Mouse (Mus musculus): Measurements from ENCODE around the gene Dscaml1.
"Not testable (repeated sequence)": the region's sequence is repeated elsewhere in the genome, so short reads cannot be mapped to it uniquely, and the experiment has no call there.

Gene Dscaml1

DNA sequence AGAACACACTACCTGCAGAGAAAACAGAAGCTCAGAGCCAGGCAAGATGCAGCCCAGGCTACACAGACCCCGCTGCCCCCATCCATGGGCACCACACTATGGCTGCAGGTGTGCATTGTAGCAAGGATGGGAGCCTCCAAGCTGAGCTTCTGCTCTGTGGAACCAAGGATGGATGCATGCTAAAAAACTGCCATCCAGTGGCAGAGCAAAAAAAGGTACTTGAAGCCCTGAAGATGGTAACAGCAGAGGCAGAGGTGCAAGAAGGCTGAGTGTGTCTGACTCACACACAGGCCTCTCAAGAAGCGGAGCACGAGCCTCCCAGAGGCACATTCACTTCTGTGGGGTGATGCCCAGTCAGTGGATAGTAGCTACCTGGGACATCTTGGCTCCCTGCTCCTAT lies 276.8 kb downstream of the Dscaml1 start:
- DNase-seq: no peak

DNA sequence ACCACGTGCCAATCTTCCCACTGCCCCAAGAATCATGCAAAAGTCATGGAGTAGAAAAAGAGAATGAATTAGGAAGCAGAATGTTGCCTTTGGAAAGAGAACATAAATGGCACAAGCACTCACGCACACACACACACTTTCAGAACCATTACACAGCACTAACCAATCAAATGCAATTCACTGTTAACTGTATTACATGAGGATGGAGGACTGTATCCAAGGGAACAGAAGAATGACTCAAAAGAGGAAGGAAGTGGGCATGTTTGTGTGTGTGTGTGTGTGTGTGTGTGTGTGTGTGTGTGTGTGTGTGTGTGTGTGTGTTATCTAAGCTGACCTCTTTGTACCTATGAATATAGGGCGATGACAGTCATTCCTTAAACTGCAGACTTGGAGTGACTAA lies 278.0 kb downstream of the Dscaml1 start:
- DNase-seq: no peak

DNA sequence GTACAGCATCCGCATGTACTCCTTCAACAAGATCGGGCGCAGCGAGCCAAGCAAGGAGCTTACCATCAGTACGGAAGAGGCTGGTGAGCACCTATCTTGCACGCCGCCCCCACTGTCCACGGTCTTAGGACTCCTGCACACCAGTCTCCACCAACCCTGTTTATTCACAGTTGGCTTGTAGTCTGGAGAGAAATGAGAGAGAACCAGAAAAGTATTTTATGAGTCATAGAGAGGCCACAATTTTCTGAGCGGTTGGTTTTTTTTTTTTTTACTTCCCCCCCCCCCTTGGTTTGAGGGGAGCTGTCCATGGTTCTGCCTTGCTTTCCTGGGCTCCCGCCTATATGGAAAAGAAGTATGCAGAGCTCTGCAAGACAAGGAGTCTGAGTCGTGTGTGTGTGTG lies 283.9 kb downstream of the Dscaml1 start:
- DNase-seq: no peak

DNA sequence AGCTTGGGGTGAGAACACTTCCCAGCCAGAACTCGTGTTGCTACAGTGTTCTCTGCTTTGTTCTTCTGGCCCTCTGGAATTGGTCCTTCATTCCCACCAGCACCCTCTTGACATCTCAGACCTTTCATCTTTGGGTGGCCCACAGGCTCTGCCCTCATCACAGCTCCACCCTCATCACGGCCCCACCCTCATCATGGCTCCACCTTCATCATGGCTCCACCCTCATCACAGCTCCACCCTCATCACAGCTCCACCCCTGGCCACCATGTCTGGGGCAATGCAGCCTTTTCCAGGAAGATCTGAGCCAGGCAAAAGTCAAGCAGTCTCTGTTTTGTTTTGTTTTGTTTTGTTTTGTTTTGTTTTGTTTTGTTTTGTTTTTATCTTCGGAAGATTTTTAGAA lies 289.0 kb downstream of the Dscaml1 start:
- DNase-seq: no peak

DNA sequence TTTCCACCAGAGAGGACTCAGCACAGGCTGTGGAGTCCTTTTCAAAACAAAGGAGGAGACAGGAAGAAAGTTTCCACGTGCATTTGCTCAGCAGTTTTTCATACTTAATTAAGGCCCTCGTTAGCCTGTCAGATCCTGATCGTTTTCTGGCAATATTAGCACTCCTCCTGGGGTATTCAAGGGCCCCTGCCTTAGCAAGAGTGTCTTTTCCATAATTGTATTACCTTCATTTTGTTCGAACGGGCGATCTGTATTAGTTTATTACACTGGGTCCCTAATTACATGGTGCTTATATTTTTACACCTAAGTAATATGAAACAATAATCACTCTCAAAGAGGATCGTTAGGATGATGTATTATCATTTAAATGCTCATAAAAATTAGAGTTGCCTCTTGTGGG lies 293.6 kb downstream of the Dscaml1 start:
- DNase-seq: no peak

DNA sequence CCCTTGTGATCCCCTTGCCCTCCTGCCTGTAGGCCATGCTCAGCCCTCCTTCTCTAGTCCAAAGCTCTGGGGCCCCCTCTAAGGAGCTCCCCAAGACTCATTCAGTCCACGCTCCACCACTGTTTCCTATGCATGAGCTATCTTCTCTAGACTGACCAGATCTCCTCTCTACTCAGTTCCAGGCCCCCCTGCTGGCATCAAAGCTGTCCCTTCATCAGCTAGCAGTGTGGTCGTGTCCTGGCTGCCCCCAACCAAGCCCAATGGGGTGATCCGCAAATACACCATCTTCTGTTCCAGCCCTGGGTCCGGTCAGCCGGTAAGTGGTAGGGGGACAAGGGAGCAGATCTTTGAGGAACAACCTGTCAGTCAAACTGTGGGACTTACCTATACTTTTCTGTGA lies 305.4 kb downstream of the Dscaml1 start:
- no peak for DNase-seq

DNA sequence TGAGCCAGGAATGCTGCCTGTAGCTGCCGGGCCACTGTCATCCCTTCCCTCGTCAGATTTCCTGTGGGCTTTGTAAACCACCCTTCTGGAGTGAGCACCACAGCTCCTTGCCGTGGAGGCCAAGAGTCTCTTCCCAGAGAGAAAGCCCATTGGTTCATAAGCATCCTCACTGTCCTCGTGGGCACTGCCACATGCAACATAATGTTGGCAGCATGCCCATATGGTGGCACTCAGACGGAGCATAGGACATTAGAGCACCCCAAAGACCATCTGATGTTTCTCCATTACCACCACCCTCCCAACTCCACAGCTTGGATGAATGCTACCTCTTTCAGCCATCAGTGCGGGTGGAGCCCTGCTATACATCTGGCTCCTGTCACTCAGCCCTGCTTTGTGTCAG lies 306.8 kb downstream of the Dscaml1 start:
- no peak for DNase-seq

DNA sequence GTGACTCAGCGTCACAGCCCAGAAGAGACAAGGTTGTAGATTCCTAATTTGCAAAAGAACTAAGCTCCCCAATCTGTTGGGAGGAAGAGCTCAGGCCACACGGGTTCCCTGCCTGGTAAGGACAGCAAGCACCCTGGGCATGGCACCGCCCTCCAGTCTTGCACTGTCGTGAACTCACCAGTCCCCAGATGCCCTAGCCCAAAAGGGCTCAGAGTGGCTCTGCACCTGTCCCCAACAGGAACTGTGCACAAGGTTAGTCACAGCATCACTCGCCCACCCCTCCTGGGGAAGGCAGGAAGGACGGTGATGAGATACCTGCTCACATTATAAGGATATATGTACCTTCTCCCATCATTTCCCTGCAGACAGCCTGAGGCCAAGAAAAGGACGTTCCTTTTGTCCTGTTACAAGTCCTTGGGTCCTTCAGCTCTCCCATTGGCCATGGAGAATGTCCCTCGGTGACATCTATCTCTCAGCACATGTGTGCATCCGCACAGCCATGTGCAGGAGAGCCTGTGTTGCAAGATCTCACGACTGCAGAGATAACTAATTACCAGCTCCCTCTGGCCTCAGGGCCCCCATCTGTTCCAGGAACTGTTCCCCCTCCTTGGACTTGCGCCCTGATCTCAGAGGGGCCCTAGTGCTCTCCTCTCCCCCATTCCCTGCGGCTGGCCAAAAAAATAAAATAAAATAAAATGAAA lies 312.7 kb downstream of the Dscaml1 start:
- DNase-seq: no peak

DNA sequence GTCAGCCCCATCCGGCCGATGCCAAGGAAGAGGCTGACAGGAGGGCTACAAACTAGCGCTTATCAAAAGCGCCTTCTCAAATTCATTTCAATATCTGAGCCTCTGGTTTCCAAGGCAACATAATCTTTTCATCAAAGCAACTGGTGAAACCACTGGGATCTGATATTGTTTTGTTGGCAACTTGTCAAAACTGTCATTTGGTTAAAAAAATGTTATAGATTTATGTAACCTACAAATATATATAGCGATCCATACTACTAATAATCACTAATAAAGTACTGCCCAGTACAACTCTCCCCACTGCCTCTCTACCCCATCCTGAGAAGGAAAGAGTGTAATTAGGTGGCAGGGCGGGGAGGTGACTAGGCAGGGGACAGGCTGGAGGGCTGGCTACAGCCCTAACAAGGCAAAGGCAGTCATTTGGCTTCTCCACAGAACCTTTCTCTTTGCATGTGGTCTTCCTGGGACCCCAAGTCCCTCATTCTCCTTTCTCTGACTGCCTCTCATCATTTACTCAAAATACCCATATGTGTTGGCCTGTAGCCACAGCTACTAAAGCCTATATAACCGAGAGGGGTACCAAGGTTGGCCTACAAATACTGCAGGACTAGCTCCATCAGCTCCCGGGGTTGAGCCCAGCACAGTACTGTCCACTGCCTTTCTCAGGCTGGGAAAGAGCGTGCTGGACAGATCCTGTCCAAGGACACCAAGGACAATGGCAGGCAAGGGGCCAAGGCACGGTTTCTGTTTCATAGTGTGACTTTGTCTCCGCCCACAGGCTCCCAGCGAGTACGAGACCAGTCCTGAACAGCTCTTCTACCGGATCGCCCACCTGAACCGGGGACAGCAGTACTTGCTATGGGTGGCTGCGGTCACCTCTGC lies 313.5 kb downstream of the Dscaml1 start:
- DNase-seq: peak; percentile 54

DNA sequence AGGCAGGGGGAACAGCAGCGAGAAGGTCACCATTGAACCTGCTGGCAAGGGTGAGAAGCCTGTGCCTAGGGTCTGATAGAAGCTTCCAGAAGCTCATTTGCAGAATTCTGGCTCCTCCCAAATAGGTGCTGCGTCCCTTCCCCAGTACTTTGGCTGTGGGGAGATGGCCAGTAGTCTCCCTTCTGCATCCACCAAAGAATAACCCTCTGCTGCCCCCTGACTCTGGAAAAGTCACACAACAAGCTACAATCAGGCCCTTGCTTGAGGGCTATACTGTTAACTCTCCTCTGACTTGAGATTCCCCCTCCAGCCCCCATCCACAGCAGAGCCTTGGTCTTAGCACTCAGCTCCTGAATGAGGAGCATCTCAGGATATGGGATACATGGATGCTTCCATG lies 314.2 kb downstream of the Dscaml1 start:
- peak; percentile 6 for DNase-seq

DNA sequence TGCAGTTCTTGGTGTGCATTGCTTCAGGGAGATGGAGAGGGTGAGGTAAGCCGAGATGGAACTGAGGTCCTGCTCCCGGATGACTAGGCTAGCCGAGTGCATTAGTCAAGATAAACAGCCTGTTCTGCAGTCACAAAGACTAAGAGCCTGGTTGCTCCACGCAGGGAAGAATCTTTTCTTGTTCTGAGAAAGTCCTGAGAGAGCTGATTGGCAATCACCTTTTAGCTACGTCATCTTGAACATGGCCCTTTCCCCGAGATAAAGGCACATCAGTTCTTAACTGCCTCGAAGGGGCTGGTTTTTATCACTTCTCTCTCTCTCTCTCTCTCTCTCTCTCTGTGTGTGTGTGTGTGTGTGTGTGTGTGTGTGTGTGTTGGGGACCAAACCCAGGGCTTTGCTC lies 319.0 kb downstream of the Dscaml1 start:
- no peak for DNase-seq

DNA sequence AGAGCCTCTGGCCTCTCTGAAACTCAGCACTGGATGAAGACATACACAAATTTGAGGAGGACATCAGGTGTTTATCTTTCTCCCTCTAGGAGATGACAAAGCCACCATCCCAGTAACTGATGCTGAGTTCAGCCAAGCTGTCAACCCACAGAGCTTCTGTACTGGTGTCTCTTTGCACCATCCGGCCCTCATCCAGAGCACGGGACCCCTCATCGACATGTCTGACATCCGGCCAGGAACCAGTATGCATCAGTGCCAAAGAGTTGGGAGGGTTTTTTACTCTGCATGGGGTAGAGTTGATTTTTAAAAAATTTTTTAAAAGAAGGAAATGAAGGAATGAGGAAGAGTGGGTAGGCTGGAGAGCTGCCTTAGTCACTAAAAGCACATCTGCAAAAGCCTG lies 323.5 kb downstream of the Dscaml1 start:
- no peak for DNase-seq

DNA sequence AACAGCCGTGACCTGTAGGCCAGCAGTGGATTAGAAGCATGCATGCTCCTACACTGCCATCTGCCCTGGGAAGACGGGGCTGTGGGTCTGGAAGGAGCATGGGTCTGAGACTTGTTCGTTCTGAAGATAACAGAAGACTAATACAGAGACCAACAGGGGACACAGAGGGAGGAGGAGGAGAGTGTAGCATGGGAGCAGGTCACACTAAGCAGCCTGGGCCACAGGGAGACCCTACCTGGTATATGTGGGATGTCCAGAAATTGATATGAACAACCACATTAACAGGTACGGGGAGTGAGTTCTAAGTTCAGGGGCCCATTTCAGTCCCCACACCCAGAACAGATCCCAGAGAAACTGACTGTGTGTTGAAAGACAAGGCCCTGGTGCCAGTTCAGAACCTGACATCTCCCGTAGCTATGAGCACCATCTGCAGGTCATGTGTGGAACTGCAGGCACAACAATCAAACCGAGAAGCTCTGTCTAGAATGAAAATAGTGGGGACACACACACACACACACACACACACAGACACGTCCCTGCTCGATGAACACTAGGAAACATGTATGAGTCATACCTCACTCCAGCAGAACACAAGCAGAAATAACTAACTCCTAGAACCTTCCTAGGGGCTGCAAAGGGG lies 328.1 kb downstream of the Dscaml1 start:
- peak; percentile 61 for DNase-seq

DNA sequence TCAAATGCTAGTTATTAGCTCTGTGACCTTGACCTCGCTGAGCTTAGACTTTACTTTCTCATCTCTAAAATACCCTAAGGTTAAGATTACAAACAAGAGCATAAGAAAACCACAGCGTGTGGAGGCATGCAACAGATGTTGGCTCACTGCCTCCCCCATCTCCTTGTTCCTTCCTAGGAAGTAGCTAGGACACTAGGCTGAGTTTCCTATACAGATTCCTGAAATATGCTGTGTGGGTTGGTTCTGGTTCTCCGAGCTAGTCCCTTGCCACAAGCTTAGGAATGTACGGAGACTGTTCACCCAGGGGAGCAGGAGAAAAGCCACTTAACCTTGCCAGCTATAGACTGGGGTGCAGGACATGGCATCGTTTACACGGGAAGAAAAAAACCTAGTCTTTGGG lies 339.8 kb downstream of the Dscaml1 start:
- peak; percentile 19 for DNase-seq

DNA sequence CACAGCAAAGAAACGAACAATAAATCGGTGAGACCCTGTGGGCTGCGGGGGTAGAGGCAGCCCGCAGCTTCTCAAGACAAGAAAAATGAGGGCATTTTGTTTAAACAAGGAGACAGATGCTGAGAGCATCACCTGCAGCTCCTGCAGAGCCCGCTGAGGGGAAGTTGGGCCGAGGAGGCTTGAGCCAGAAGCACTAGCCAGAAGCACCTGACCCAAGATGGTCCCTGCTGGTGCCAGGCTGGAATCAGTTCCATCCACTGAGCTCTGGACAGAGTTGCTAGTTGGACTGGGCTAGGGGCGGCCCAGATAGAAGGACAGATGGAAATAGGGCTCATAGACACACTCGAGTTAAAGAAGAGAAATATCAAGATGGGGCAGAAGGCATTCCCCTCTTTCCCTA lies 340.7 kb downstream of the Dscaml1 start:
- DNase-seq: no peak

DNA sequence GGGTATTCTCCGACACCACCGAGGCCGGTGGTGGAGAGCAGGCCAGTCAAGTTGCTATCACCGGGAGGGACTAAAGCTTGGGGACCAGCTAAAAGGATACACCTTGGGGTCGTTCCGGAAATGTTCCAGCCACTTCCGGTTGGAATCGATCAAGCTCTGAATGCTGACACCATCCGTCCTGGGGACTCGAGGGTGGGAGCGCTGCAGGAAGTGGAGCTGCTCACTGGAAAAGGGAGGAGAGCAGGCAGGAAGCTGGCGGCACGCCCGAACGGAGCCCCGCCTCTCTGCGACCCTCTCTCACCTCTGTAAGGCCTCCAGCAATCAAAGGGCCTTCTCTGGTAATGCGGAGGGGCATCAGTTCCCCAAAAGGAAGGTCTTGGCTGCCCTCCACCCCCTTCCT lies 342.0 kb downstream of the Dscaml1 start:
- DNase-seq: no peak

DNA sequence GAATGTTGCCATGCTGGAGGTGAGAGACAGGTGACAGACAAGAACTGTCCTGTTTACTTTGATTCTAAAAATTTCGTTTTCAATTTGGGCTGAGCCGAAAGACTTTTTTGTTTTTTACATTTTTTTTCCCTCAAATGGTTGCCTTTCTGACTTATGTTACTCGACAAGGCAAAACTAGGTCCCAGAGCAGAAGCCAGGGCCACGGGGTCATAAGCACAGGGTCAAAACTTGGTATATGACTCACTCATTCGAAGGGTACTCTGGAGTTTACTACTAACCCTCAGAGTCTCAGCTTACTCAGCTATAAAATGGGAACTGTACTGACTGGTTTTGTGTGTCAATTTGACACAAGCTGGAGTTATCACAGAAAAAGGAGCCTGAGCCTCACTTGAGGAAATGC lies 343.2 kb downstream of the Dscaml1 start:
- DNase-seq: no peak

DNA sequence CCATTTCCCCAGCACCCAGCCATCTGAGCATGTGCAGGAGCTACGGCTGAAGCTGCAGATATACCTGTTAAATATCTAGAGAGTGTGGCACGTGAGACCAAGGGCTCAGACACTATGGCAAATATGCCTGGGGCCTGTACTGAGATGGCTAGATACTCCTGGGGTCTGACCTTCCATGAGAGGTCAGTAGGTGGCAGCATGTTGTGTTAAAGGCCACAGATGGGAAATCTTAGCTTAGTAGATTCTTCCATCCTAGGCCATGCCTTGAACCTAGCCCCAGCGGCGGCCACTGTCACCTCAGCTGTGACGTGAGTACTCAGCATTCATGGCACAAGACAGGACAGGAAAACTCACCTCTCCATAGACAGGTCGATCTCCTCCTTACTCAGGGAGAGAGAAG lies 347.7 kb downstream of the Dscaml1 start:
- no peak for DNase-seq

DNA sequence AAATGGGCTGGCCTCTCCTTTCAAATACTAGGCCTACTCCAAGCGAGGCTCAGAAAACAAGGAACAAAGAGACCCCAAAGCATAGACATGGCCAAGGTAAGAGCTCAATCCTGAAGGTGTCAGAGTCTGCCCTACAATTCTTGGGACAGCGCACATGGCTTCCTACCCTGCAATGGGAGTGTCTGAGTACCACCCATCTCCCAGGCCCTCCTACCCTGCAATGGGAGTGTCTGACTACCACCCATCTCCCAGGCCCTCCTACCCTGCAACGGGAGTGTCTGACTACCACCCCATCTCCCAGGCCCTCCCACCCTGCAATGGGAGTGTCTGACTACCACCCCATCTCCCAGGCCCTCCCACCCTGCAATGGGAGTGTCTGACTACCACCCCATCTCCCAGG lies 349.7 kb downstream of the Dscaml1 start:
- DNase-seq: not testable (repeated sequence)

DNA sequence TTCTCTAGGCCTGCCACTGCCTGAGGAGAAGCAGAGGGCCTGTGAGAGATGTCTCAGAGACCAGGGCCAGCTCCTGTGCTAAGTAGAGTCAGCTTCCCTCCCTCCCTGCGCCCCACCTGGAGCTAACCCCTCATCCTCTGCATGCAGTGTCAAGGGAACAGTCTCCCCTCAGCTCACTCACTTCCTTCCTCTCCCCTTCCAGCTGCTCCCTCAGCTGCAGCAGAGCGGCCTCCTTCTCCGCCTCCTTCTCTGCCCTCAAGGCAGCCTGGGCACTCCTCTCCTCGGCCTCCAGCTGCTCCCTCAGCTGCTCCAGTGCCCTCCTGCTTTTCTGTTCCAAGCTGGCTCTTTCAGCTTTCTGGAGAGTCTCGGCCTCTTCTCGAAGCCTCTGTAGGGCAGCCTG lies 352.8 kb downstream of the Dscaml1 start:
- no peak for DNase-seq

DNA sequence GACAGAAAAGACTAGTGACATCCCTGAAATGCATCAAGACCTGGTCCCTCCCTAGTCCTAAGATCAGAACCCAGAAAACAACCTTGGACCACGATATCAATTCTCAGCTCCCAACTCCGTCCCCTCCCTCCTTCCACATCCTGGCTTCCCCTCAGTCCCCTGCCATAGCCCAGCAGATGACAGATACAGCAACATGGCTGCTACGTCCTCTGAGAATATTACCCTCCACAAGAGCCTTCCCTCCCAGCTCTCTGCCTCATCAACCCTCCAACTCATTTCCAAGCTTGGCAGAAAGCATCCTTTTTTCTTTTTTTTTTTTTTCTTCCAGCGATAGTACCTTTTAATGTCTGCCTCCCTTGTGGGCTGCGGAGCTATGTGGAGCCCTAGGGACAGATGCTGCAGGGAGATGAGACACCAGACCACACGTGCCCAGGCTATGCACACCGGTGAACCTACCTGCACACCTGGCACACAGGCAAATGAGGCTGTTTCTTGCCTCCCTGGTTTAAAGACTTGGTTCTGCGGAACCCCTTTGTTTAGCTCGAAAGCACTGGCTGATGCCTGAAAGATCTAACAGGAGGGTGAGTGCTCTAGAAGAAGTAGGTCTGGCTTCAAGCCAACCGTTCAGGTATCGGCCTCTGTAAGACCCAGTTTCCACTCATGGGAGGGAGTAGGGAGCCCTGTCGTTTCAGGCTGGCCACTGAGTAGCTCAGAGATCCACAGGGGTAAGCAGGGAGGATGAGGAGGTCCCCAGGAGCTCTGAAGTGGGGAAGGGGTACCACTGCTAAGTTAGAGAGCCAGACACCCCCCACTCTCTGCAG lies 357.0 kb downstream of the Dscaml1 start:
- no peak for DNase-seq

DNA sequence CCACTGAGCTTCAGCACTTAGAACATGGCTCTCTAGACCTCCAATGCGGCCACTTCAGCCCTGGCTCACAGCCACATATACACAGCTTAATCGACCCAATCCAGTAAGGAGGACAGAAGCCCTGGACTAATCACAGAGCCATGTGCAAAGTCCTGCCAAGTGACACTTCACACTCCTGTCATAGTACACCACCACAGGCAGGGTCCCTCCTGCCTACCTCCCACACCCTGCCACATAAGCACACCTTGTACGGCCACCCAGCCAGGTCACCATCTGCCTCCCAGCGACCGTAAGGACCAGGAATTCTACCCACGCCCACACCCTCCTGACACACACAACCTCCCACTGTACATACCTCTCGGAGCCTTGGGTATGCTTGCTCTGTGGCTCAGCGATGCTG lies 360.6 kb downstream of the Dscaml1 start:
- DNase-seq: no peak

DNA sequence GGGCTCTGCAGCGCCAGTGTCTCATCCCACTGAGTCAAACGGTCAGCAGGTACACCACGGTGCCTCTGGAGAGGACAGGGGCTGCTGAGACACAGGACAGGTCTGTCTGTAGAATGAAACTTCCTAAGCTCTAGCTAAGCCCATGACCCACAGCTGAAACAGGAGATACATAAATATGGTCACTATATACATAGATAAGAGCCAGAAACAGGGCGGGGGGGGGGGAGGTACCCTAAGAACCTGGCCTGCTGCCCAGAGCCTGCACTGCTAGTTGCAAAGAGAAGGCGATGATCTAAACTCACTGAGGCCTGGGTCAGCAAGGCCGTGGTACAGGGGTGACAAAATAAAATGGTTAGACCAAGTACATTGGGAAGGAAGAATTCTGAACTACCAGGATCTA lies 361.1 kb downstream of the Dscaml1 start:
- DNase-seq: no peak
